Mouse (Mus musculus) sigmoid colon, adult 10 weeks (tissue): ENCODE data around the gene Trappc2l. TPM values are rescaled to one million over a fixed set of nuclear protein-coding genes. Genes with fewer than 3 reads are reported as not detected.

ENCODE experiments used
- polyA plus RNA-seq: library from polyadenylated mRNA; stranded (reverse); fragments of 350-450 nt; fragmentation: Illumina TruSeq; extraction: RNeasy Lipid Tissue Mini Kit (QIAGEN cat#74804); gene quantifications from one replicate; pipeline ENCODE4 v1.2.3, GENCODE M21; 2014; ENCODE audit warnings: low read depth, low replicate concordance

Gene Trappc2l
- polyA plus RNA-seq, result 4.2 TPM

DNA sequence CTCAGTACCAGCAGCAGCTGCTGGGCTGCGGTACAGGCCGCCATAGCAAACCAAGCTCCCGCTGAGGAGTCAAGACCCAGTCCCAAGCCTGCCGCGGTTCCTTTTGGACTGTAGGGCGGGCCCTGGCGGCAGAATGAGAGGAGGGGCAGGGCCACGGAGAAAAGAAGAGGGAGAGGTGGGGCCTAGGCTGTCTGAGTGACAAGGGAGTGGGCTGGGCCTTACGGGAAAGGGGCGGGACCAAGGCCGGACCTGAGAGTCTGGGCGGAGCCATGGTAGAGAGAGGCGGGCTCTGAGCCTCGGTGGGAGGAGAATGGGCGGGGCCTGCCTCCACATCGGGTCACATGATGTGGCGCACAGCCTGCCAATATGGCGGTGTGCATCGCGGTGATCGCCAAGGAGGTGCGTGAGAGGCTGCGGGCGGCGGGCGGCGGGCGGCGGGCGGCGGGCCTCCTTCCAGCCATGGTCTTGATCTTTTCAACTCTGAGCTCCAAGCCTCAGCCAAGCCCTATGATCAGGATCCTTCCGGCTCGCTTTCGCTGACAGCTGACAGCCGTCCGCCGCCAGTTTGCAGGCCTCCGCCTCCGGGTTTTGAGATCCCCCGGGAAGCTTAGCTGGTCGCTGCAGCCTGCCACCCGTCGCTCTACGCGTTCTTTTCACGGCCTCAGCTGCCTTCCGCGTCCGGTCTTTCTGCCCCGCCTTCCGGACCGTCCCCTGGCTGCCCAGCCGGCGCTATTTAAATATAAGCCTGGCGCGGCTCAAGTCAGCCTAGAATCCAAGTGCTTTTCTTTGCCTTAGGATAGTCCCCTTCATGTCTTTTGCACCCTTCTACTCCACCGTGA is at the start of gene Trappc2l, which contains the start of gene Galns:
TSS of gene Trappc2l (plus strand) at position 346 of the 839 bp plus-strand sequence.
TSS of gene Galns (minus strand) at position 169 of the 839 bp plus-strand sequence.

DNA sequence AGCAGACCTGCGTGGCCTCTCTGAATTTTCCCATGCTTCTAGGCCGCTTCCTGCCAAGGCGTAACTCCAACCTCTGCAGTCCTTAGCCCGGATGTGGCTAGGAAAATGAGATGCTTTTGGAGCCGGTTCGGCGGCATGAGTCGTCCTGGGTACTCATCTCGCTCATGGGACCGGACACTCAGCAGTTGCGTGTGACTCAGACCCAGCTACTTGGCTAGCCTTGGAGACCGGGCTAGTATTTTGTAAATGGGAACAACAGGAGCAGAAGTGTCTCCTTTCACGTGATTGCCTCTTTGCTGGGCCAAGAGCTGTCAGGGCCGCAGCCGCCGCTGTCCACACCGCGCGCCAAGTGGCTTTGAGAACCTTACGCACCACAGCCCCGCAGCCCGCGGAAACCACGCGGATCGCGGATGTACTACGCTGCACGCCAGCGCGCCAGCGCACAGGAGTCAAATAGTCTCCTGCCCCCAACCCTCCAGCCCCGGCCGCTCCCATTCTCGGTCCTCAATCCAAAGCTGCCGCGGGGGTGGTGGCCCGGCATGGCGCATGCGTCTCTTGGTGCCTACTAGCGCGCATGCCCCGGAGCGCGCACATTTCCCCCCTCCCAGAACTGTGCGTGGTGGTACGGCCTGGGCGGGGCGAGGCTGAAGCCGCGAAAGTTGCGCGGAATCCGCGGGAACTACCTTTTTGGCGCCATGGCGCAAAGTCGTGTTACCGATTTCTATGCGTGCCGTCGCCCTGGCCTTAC is 43.9 kb upstream of the Trappc2l start, which contains the start of gene Cdt1:
TSS of gene Cdt1 (plus strand) at position 655 of the 748 bp plus-strand sequence.

DNA sequence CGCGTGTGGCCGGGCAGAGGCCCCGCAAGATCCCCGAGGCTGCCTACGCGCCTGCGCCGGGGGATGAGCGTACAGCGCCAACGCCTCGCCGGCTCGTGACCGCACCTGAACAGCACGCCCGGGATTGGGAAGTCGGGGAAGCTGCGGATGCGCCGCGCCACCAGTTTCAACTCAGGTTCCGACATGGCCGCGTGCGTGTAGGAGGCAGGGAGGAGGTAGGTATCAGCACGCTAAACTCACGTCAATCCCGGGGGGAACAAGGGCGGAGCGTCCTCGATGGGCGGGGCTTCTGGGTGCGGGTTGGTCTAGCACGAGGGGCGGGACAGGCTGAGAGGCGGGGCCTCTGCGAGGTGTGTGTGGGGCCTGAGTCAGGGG is 34.8 kb upstream of the Trappc2l start, which contains the start of gene Aprt:
TSS of gene Aprt (minus strand) at position 262 of the 375 bp plus-strand sequence.

DNA sequence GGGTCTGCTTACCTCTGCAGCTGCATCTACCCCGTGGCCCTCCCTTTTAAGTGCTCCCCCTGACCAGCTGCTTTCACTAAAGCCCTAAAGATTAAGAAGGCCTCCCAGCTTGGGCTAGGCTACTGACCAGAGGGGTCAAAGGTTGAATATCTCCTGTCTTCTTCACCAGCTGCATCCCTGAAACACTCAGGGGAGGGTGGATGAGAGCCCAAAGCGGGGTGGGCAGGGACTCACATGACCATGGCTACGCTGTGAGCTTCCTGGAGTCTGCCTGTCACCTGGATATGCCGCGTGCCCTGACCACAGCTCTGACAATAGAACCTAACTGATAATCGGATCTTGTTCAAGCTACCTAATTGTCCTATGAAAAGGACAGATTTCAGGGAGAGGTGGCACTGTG is 11.3 kb downstream of the Trappc2l start, which contains the start of gene Pabpn1l:
TSS of gene Pabpn1l (minus strand) at position 13 of the 400 bp plus-strand sequence.

Other genes starting within 250 kb of the Trappc2l start
- 17.9 TPM for gene Zc3h18, start 235.0 kb upstream of the Trappc2l start, polyA plus RNA-seq
- gene Il17c, start 189.6 kb upstream of the Trappc2l start, polyA plus RNA-seq, result not detected
- not detected for gene Cyba, start 178.7 kb upstream of the Trappc2l start, polyA plus RNA-seq
- not detected for gene Mvd, start 168.2 kb upstream of the Trappc2l start, polyA plus RNA-seq
- not detected for gene Snai3, start 150.9 kb upstream of the Trappc2l start, polyA plus RNA-seq
- gene Rnf166, start 135.6 kb upstream of the Trappc2l start, polyA plus RNA-seq, result 12.9 TPM
- gene Ctu2, start 135.5 kb upstream of the Trappc2l start, polyA plus RNA-seq, result 0.16 TPM
- 1.8 TPM for gene Piezo1, start 60.3 kb upstream of the Trappc2l start, polyA plus RNA-seq
- gene Cdt1, start 43.6 kb upstream of the Trappc2l start, polyA plus RNA-seq, result 1.1 TPM
- gene Aprt, start 34.7 kb upstream of the Trappc2l start, polyA plus RNA-seq, result not detected
- 1.5 TPM for gene Galns, start 177 bp upstream of the Trappc2l start, polyA plus RNA-seq
- not detected for gene Pabpn1l, start 11.1 kb downstream of the Trappc2l start, polyA plus RNA-seq
- 7.2 TPM for gene Cbfa2t3, start 87.5 kb downstream of the Trappc2l start, polyA plus RNA-seq
- gene Acsf3, start 163.8 kb downstream of the Trappc2l start, polyA plus RNA-seq, result 0.82 TPM
- gene Cdh15, start 236.3 kb downstream of the Trappc2l start, polyA plus RNA-seq, result not detected